Mouse (Mus musculus): ENCODE data around the gene Glud1.
"Not testable (repeated sequence)": the region's sequence is repeated elsewhere in the genome, so short reads cannot be mapped to it uniquely, and the experiment has no call there.

Gene Glud1

GRCm38 (mm10) chr14:34312339-34313048 is 2.0 kb downstream of the Glud1 start:
- in situ Hi-C loops (cut with MboI, MseI) = no loop called here

- in situ Hi-C loops (cut with MboI, MseI) = no loop called here
Measured at GRCm38 (mm10) chr14:34313612-34314011, 3.1 kb downstream of the Glud1 start.

- in situ Hi-C loops (cut with MboI, MseI) = not testable (repeated sequence)
Measured at GRCm38 (mm10) chr14:34314383-34314782, 3.9 kb downstream of the Glud1 start.

- in situ Hi-C loops (cut with MboI, MseI) = no loop called here
Measured at GRCm38 (mm10) chr14:34314796-34315195, 4.3 kb downstream of the Glud1 start.

- in situ Hi-C loops (cut with MboI, MseI) = no loop called here
Measured at GRCm38 (mm10) chr14:34316346-34316745, 5.8 kb downstream of the Glud1 start.

- in situ Hi-C loops (cut with MboI, MseI) = no loop called here
Measured at GRCm38 (mm10) chr14:34317431-34317830, 6.9 kb downstream of the Glud1 start.

- in situ Hi-C loops (cut with MboI, MseI) = no loop called here
Measured at GRCm38 (mm10) chr14:34318113-34318512, 7.6 kb downstream of the Glud1 start.

- in situ Hi-C loops (cut with MboI, MseI) = no loop called here
Measured at GRCm38 (mm10) chr14:34323576-34324085, 13.1 kb downstream of the Glud1 start.

GRCm38 (mm10) chr14:34326606-34327005 is 16.1 kb downstream of the Glud1 start:
- in situ Hi-C loops (cut with MboI, MseI) = no loop called here

GRCm38 (mm10) chr14:34327618-34328017 is 17.1 kb downstream of the Glud1 start:
- in situ Hi-C loops (cut with MboI, MseI) = no loop called here

- in situ Hi-C loops (cut with MboI, MseI) = no loop called here
Measured at GRCm38 (mm10) chr14:34330657-34331158, 20.2 kb downstream of the Glud1 start.

- in situ Hi-C loops (cut with MboI, MseI) = no loop called here
Measured at GRCm38 (mm10) chr14:34331886-34332285, 21.4 kb downstream of the Glud1 start.

- in situ Hi-C loops (cut with MboI, MseI) = no loop called here
Measured at GRCm38 (mm10) chr14:34332476-34332875, 21.9 kb downstream of the Glud1 start.

GRCm38 (mm10) chr14:34339446-34339845 is 28.9 kb downstream of the Glud1 start:
- in situ Hi-C loops (cut with MboI, MseI) = no loop called here

- in situ Hi-C loops (cut with MboI, MseI) = no loop called here
Measured at GRCm38 (mm10) chr14:34341993-34342392, 31.5 kb downstream of the Glud1 start.

GRCm38 (mm10) chr14:34343078-34343477 is 32.6 kb downstream of the Glud1 start:
- in situ Hi-C loops (cut with MboI, MseI) = no loop called here

- in situ Hi-C loops (cut with MboI, MseI) = no loop called here
Measured at GRCm38 (mm10) chr14:34344361-34344760, 33.8 kb downstream of the Glud1 start.

GRCm38 (mm10) chr14:34345771-34346566 is 35.4 kb downstream of the Glud1 start:
- in situ Hi-C loops (cut with MboI, MseI) = no loop called here

GRCm38 (mm10) chr14:34347084-34347483 is 36.6 kb downstream of the Glud1 start:
- in situ Hi-C loops (cut with MboI, MseI) = no loop called here

- in situ Hi-C loops (cut with MboI, MseI) = no loop called here
Measured at GRCm38 (mm10) chr14:34348301-34348700, 37.8 kb downstream of the Glud1 start.

- in situ Hi-C loops (cut with MboI, MseI) = no loop called here
Measured at GRCm38 (mm10) chr14:34349007-34349406, 38.5 kb downstream of the Glud1 start.

GRCm38 (mm10) chr14:34351660-34352059 is 41.1 kb downstream of the Glud1 start:
- in situ Hi-C loops (cut with MboI, MseI) = no loop called here

- in situ Hi-C loops (cut with MboI, MseI) = no loop called here
Measured at GRCm38 (mm10) chr14:34352523-34352922, 42.0 kb downstream of the Glud1 start.

Measured in regulatory T cell (primary cell).